Mouse (Mus musculus) erythroblast, embryonic 14.5 days (primary cell): ENCODE data around the gene Mad1l1. TPM values are rescaled to one million over a fixed set of nuclear protein-coding genes. Genes with fewer than 3 reads are reported as not detected.

Experiments used
- H3K27me3 ChIP-seq: 2 replicates; pipeline ENCODE4 v1.6.1; 2012; ENCODE audit warnings: inconsistent platforms; ENCODE audit not compliant: control insufficient read depth
- H3K36me3 ChIP-seq: 2 replicates; pipeline ENCODE4 v1.6.1; 2012; ENCODE audit warnings: mild to moderate bottlenecking, inconsistent platforms; ENCODE audit not compliant: control insufficient read depth
- H3K4me1 ChIP-seq: 2 replicates; pipeline ENCODE4 v1.6.1; 2012; ENCODE audit warnings: inconsistent platforms; ENCODE audit not compliant: control insufficient read depth
- H3K4me3 ChIP-seq: replicated peaks from 2 replicates; pipeline ENCODE3; 2012; ENCODE audit warnings: moderate library complexity, mild to moderate bottlenecking, inconsistent platforms
- H3K9me3 ChIP-seq: 2 replicates; pipeline ENCODE4 v1.6.1; 2012; ENCODE audit warnings: low read length, inconsistent platforms, mixed read lengths; ENCODE audit not compliant: control insufficient read depth
- GATA1 ChIP-seq: IDR thresholded peaks from 2 replicates; pipeline ENCODE4 v1.6.1; 2012; ENCODE audit warnings: low read length, inconsistent platforms, mixed read lengths
- TAL1 ChIP-seq: IDR thresholded peaks from 3 replicates; pipeline ENCODE4 v1.6.1; 2012; ENCODE audit warnings: low read length, inconsistent platforms, mixed read lengths
- polyA plus RNA-seq: library from polyadenylated mRNA; stranded (reverse); fragments of >175 nt; gene quantifications from 2 replicates; pipeline ENCODE4 v1.2.3, GENCODE M21; 2012

Gene Mad1l1
- polyA plus RNA-seq, 1 experiment = 2.4 TPM

DNA sequence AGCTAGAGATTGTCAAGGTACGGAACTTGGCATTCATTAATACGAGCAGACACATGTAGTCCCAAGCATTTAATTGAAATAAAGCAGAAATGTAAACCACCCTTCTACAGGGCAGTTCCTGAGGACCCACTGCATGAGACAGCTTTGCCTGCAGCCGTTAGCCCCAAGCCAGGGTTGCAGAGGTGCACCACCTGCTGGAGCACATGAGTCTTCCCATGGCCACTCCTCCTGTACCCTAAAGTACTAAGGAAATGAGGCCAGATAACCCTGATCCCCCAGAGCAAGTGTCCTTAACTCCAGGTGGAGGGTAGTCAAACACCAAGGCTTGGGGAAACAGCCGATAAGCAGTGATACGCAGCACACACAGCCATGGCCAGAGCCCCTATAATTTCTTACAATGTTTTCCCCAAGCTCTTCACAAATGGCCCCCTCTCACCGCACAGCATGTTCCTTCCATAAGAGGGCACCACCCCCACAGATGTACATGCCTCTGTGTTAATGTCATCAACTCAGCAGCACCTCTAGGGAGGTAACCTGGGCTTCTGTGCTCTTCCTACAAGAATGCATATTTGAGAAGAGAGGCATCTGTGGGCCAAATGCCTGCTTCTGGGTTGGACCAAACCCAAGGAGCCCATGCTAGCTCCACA, 283.6 kb downstream of the Mad1l1 start:
- H3K36me3 ChIP-seq = peaks cover 18% of the 10 kb centered on the region
- no peak overlapping the region for H3K4me3 ChIP-seq
- no peaks in the 10 kb centered on the region for H3K27me3 ChIP-seq
- TF ChIP-seq TAL1 = no peak
- TF ChIP-seq GATA1 = no peak
- H3K9me3 ChIP-seq = no peaks in the 10 kb centered on the region
- H3K4me1 ChIP-seq = peaks cover 63% of the 10 kb centered on the region

DNA sequence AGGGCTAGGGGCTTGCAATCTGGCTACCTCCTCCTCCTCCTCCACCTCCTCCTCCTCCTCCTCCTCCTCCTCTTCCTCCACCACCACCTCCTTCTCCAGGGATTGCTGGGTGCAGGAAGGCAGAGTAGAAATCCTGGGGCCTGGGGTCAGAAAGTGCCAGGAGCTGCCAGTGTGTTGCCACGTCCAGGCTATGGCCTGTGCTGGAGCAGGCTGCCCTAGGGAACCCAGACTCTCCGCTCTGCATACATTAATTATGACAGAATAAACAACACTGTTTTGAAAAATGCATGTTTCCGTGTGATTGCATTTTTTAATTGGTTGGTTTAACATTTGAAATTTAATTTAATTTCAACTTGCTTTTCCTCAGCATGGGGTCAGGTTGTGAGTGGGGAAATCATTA, 285.7 kb downstream of the Mad1l1 start:
- no peaks in the 10 kb centered on the region for H3K9me3 ChIP-seq
- TF ChIP-seq TAL1 (no peak), GATA1 (no peak)
- H3K4me1 ChIP-seq = peaks cover 72% of the 10 kb centered on the region
- H3K27me3 ChIP-seq = no peaks in the 10 kb centered on the region
- peaks cover 25% of the 10 kb centered on the region for H3K36me3 ChIP-seq
- no peak overlapping the region for H3K4me3 ChIP-seq

DNA sequence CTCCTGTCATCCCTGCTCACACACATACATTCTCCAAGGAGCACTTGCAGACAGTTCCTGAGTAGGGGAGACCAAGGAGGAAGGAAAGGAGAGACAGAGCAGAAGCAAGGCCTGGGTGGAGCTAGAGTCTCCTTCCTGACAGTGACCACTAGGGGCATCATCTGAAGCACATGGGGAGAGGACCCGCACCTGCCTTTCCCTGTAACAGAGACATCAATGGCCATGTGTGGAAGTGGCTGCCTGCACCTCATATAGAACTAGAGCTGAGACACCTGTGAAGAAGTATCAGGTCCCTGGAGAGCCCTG, 286.4 kb downstream of the Mad1l1 start:
- Histone ChIP-seq H3K4me1 (peaks cover 76% of the 10 kb centered on the region), H3K36me3 (peaks cover 25% of the 10 kb centered on the region), H3K4me3 (no peak overlapping the region), H3K9me3 (no peaks in the 10 kb centered on the region), H3K27me3 (no peaks in the 10 kb centered on the region)
- no peak for TF ChIP-seq TAL1

DNA sequence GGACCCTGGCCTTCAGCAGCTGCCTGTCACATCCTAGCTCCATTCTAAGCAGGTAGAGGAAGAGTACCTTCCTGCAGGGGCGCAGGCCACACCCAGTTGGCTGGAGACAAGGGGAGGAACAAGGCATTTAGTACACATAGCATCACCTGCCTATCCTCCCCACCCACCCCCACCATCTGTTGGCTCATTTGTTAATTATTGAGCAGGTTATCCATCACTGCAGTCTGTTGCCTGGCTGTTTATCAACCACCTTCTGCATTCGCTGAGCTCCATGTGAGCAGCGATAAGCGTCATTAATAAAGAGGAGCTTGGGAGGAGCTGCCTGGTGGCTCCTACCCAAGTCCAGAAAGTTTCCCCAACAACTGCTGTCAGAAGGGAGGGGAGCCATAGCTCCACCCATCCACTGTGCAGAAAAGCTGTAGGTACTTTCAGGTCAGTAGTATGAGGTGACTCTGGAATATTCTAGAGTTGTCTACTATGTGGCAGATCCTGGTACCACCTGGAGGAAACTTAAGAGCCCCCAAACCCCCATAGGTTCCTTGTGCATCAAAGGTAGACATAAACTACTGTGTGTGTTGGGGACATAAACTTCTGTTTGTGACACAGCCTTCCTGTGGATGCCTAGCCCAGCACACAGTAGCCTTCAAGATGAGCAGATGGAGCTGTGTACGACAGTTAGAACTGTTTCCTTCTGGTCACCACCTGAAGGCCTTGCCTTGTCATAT, 286.9 kb downstream of the Mad1l1 start:
- Histone ChIP-seq H3K9me3 (no peaks in the 10 kb centered on the region), H3K4me3 (peak overlapping the region; percentile 31), H3K27me3 (no peaks in the 10 kb centered on the region), H3K36me3 (peaks cover 25% of the 10 kb centered on the region), H3K4me1 (peaks cover 79% of the 10 kb centered on the region)
- TF ChIP-seq TAL1 = peak; percentile 87
- peak; percentile 63 for TF ChIP-seq GATA1

DNA sequence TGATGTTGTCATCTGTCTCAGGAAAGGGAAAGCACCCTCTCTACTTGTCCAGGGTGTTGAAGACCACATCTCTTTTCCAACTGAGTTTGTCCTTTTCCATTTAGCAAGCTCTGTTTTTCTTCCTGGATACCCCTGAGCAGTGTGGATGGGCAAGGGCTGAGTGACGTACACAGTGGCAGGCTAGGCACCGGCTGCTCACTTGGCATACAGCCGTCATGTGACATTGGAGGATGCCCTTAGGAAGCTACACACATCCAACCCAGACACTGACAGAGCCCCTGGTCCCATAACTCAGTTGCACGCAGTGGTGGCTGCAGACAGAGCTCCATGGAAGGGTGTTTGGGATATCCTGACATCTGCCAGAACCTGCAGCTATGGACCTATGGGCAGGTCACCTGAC, 295.0 kb downstream of the Mad1l1 start:
- Histone ChIP-seq H3K4me3 (no peak overlapping the region), H3K36me3 (peaks cover 15% of the 10 kb centered on the region), H3K4me1 (peaks cover 40% of the 10 kb centered on the region), H3K27me3 (no peaks in the 10 kb centered on the region), H3K9me3 (no peaks in the 10 kb centered on the region)
- no peak for TF ChIP-seq GATA1
- TF ChIP-seq TAL1 = no peak

DNA sequence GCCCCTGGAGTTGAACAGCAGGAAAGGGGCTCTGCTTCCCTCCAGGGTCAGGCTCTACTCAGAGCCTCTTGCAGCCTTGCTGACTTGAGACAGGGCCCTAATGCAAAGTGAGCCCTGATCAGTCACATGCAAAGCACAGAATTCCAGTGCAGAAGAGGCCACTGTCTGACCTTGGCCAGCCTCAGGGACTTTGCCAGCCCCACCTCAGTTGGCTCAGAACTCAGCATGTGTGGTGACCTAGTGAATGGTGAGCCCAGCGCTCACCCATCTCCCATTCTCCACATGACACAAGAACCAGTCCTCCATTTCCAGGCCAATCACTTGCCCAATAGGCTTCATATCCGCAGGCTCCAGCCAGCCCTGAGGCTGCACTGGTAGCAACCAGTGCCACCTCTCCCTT, 296.1 kb downstream of the Mad1l1 start:
- TF ChIP-seq TAL1 = no peak
- TF ChIP-seq GATA1 = no peak
- Histone ChIP-seq H3K4me1 (peaks cover 38% of the 10 kb centered on the region), H3K9me3 (no peaks in the 10 kb centered on the region), H3K36me3 (peaks cover 15% of the 10 kb centered on the region), H3K4me3 (no peak overlapping the region), H3K27me3 (no peaks in the 10 kb centered on the region)

DNA sequence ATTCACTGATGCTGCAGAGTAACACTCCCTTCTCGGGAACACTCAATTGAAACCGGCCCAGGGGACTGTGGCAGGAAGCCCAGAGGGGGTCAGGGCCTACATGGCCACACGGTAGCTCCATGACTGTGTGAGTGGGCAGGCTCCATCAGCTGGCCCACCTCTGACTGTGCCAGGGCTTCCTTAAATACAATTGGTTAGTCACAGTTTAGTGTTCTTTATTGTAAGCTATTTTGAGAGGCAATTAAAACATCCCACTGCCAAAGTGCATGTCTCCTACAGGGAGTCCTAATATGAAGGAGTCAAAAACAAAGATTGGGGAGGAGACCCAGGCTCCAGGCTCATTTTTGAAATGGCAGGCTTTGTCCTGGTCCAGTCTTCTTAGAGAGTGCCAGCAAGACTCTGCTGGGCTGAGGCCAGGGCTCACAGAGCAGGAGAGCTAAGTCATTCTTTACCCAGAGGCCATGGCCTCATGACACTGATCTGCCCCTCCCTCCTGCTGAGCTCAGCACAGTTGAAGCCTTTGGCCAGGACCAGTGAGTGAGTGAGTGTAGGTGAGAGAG, 297.3 kb downstream of the Mad1l1 start:
- Histone ChIP-seq H3K36me3 (peaks cover 15% of the 10 kb centered on the region), H3K4me1 (peaks cover 31% of the 10 kb centered on the region), H3K4me3 (no peak overlapping the region), H3K27me3 (no peaks in the 10 kb centered on the region), H3K9me3 (no peaks in the 10 kb centered on the region)
- TF ChIP-seq TAL1 (no peak), GATA1 (no peak)

DNA sequence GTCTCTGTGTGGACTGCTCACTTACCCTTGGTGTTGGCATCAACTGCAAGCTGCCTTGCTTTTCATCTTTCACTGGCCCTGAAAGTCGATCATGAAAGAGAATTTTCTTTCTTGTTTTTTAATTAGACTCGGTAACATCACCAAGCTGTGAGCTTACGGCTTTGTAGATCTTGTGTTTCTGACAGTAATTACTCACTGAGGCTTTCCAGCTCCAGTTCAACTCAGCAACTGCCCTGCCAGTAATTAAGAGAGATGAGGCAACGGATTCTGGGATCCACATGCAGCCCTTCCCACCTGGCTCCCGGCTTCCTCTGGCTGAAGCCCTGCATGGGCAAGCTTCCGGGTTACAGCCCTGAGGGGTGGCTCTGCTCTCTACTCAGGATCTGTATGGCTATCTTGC, 298.5 kb downstream of the Mad1l1 start:
- H3K27me3 ChIP-seq = no peaks in the 10 kb centered on the region
- peaks cover 15% of the 10 kb centered on the region for H3K36me3 ChIP-seq
- H3K9me3 ChIP-seq = no peaks in the 10 kb centered on the region
- H3K4me1 ChIP-seq = peaks cover 26% of the 10 kb centered on the region
- TF ChIP-seq TAL1 (no peak), GATA1 (no peak)
- no peak overlapping the region for H3K4me3 ChIP-seq

DNA sequence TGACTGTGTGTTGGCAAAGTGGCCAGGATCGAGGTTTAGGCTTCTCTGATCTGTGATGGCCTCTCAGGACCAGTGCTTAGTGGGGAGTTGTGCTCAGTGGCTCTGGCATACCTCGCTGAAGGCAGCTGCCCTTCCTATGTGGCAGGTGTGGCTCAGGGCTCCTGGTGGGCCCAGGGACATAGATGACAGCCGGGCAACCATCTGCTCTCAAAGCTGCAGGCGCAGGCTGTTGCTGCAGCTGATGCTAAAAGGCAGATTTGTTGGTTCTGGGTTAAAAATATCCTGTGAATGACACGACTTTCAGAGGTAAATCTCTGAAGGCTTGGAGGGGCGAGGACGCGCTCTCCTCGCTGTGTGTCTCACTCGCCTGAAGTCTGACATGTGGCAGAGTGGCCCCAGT, 299.6 kb downstream of the Mad1l1 start:
- TF ChIP-seq GATA1 = no peak
- no peak for TF ChIP-seq TAL1
- H3K36me3 ChIP-seq = peaks cover 15% of the 10 kb centered on the region
- H3K4me1 ChIP-seq = peaks cover 28% of the 10 kb centered on the region
- H3K27me3 ChIP-seq = no peaks in the 10 kb centered on the region
- no peaks in the 10 kb centered on the region for H3K9me3 ChIP-seq
- H3K4me3 ChIP-seq = no peak overlapping the region

DNA sequence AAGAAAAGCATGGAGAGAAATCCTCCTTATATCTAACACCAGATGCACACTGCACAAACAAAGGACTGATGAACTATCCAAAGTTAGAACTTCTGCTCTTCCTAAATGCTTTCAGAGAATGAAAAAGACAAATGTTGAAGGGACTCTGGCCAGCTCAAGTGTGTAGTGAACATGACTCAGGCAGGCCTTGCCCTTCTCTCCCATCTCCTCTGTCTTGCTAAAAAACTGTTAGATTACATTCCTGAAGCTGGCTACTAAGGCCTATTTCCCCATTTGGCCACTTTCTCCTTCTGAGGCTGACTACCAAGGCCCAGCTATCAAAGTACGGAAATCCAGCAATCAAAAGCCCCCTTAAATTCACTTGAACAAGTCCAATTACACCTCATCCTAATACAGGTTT, 301.7 kb downstream of the Mad1l1 start:
- H3K4me3 ChIP-seq = no peak overlapping the region
- no peaks in the 10 kb centered on the region for H3K9me3 ChIP-seq
- H3K4me1 ChIP-seq = peaks cover 38% of the 10 kb centered on the region
- no peak for TF ChIP-seq TAL1
- no peak for TF ChIP-seq GATA1
- peaks cover 6% of the 10 kb centered on the region for H3K36me3 ChIP-seq
- H3K27me3 ChIP-seq = no peaks in the 10 kb centered on the region
